Mouse (Mus musculus): ENCODE results near the gene Ddr1.

DNA sequence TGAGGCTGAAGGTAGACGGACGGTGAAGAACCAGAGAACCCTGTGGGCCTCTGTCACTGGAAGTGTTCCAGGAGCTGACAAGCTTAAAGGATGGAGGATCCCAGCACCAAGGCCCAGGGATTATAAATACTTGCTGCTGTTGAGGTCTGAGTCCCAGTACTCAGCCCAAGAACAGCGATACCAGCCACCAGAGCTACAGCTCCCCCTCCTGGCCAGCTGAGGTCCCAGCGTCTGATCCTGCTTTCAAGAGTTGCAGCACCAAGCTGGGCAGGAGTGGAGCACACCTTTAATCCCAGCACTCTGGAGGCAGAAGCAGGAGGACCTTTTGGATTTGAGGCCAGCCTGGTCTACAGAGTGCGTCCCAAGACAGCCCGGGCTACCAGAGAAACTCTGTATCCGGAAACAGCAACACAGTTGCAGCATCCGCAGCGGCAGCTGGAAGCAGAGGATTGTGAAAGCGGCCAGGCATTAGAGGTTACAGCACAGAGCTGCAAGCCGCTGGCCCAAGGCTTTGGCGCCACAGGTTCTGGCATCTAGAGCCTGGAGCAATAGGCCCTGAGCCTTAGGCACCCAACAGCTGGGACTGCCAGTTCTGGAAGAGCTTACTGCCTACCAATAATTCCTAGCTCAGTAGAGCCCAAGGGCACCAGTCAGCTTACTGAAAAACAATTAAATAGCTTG lies 32.0 kb upstream of the Ddr1 start:
- TF ChIP-seq POLR2A (IDR thresholded peaks at IDR 0.05; ENCODE audit: control insufficient read depth, low read depth, low read length) (no peak), CTCF (IDR thresholded peaks at IDR 0.05; ENCODE audit: control insufficient read depth, insufficient read depth, insufficient replicate concordance, low read depth, low read length) (peak; percentile 85; the same call in 1 of the 2 replicates)

Data from testis, adult 2 months (tissue).